Mouse (Mus musculus) gastrocnemius, adult 8-10 months (tissue): ENCODE measurements around the gene Tnfrsf8. TPM values are rescaled to one million over a fixed set of nuclear protein-coding genes. Genes with fewer than 3 reads are reported as not detected.

Source experiments
- DNase-seq, 2 experiments: peaks; one replicate each; pipeline ENCODE4 v3.0.0; 2022; ENCODE audit warnings: low spot score in 2 of 2
- total RNA-seq, 4 experiments: library from RNA; stranded (reverse); gene quantifications; 2 replicates each; pipeline ENCODE4 v1.2.4; 2022

Tnfrsf8 gene
- total RNA-seq, 4 experiments from 2014 or later: 0.09 to 0.11 TPM; not detected in 2

DNA sequence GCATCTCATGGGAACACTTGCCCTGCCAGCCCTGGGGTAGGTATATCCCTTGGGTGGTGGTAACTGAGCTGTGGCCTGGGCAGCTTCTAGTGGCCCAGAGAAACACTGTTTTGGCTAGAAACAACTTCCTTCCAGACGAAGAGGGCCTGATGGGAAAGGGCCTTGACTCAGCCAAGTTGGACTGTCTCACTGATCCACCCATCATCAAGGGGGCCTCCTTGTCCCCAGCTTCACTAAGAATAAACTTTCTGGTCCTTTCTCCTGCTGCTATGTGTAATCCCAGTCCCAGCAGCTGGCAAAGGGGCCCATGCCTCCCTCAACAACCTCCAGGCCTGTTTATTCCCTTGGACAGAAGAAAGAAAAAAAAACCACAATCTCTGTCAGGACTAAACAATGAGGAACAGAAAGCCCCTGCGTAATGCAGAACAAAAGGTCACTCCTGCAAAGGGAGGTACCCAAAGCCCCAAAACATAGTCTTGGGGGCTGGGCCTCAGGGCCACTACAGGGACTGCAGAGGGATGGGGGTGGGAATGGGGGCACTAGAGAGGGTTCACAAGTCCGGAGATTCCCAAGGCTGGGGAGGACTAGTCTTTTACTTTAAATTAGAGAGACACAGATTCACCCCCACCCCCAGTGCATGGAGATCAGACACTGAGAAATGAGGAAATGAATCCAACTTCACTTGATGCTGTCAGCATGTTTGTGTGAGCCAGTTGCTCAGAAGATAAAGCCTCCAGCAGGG is 81.3 kb downstream of the Tnfrsf8 start:
- peak; percentile 43 to 53 for DNase-seq

DNA sequence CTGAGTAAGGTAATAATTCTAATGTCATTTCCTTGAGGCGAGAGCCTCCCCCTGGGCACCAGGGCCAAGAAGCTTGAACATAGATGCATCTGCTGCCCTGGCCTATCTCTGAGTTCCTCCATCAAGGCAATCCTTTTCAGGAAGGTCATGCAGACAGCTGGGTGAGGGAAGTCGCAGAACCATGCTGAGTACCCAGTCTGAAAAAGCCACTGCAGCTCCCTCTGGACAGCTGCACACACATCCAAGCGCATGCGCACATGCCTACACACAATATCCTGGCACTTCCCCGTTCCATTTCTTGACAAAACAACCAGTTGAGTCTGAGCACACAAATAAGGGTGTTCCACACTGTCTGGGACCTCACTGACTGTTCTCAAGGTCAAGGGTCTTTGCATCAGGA is 83.2 kb downstream of the Tnfrsf8 start:
- no peak for DNase-seq

DNA sequence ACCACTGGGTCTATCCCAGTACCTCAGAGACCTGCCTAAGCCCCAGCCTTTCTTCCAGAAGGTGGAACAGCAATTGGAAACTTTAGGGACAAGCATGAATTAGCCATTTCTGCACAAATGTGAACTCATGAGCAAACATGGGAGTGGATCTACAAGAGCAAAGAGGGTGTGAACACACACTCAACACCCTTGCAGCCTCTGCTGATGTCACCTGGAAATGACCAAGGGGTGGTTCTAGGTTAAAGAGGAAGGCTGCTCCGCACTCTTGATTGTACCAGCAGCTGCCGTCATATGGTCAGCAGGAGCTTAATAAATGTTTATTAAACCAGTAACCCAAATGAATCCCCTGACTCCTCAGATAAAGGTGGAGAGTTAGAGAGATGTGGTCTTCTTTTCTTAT is 84.3 kb downstream of the Tnfrsf8 start:
- no peak for DNase-seq

DNA sequence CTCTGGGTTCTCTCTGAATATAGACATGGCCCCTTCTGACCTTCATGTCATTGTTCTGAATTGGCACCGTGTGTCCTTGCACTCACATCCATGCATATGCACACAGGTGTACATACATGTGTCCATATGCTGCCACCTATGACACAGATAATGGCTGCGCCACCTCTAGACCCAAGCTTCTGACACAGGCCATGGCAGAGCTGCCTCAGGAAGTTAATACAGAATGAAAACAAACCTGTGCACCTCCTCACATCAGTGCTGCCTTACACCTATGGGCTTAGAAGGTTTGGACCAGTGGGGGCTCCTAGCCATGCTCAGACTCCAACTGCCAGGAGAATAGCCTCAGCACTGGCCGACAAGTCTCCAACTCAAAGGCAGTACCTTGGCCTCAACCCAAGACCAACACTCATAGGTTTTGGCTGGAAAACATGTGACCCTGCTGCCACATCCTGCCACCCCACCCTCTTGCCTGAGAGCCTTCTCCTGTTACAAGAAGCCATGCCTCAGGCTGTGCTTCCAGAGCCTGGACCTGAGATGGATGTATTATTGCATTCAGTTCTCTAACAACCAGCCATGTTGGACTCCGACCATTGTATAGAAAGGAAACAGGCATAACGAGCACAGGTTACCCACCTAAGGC is 85.3 kb downstream of the Tnfrsf8 start:
- no peak for DNase-seq

DNA sequence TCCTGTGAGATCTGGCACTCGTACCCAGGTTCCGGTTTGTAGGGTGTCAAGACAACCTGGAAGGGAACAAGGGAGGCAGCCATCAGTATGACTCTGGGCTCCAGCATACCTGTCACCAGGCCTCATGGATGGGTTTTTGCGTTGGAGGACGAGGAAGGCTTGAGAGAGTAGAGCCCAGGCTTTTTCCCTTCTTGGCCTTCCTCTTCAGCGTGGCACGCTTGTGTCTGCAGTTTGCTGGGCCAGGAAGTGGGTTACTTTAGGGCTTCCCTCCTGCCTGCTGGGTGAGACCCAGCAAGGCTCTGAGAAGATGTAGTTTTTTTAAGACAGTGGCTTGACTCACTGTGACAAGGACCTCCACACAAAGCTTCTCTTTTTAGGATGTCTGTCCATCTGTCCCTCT is 85.9 kb downstream of the Tnfrsf8 start:
- DNase-seq: no peak

DNA sequence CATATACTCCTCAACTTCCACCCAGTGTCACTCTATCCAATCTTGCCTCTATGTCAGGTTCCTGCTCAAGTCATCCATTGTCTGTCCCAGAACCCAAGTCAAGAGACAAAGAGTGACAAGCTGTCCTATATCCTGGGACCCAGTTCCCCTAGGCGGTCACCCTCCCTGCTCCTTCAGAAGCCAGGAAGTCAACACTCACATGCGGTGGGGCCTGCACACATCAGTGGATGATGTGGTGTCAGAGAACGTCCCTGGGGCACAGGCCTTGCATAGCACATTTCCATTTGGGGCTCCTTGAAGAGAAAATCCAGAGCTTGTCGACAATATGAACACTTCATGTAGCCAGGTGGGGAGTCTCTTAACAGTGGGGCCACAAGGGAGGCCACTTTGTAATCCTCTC is 90.4 kb downstream of the Tnfrsf8 start:
- no peak for DNase-seq

DNA sequence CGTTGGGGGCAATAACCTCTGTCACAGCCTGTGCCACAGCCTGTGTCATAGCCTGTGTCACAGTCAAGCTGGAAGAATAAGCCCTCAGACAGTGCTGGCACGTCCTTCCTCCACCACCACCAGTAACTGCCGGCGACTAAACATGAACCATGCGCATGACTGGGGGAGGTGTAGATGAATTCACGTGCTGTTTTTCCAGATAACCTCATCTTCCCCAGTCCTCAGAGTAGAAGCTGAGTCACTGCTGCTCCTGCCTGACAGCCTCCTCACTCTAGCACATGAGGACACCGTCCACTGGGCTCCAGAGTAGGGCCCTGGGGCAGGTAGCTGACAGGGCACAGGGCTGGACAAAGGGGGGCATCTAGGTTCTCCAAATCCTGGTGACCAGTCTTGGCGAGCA is 92.9 kb downstream of the Tnfrsf8 start:
- DNase-seq: no peak

DNA sequence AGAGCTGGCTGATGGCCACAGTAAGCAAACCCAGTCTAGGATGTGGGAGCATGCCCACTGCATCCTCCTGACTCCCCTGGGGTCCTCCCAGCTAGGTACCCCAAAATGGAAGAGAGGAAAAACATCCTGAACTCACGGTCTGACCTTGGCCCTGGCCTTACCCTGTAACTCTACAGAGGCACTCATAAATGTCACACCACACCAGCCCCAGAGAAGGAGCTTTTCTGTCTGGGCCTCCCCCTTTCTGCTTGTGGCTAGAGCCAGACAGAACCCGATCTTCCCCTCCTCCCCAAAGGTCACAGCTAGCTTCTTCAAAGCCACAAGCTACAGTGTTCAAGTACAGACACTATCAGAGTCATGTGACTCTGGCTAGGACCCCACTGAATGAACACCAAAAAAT is 93.6 kb downstream of the Tnfrsf8 start:
- DNase-seq: no peak

DNA sequence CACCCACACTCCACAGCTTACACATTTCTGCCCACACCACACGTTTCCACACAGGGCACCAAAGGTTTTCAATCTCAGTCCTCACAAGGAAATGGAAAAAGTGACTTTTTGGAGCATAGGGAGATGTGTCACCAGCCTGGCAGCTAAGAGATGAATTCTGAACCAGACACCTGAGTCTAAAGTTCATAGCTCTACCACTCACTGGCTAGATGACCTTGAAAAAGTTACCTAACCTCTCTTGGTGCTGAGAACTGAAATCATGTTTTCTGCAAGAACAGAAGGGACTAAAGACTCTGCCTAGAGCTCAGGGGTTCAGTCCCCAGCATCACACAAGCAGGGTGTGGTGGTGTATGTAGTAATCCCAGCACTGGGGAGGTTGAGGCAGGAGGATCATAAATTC is 95.0 kb downstream of the Tnfrsf8 start:
- no peak for DNase-seq

DNA sequence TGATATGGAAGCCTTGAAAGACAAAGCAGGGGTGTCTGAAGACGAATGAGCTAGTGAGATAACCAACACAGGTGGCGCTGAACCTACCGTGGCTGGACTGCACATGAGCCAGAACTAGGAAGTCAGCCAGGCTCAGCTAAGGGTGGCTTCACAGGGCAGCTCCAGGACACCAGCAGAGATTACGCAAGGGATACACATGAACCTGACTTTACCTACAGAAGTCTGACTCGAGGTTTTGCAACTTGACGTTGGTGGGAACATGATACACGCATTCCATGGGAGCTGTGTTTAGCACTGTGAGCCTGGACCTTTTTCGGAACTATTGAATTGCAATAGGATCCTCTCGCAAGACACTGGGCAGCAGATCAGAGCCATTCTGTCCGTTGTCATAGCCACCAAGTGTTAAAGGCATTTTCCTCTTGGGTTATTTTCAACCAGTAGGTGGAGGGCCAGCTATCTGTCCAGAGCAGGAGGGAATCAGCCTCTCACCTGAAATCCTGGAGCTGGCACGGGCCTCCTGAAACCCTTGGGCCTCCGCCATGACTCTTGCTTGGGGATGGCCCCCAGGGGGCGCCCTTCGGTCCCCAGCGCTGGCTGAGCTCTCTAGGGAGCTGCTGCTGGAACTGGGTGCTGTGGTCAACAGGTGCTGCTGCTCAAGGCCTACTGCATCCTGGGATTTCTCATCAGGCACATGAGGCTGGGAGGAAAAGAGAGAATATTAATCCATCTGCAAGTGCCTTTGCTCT is 95.6 kb downstream of the Tnfrsf8 start:
- peak in 1 of 2 experiments; percentile 39 for DNase-seq

DNA sequence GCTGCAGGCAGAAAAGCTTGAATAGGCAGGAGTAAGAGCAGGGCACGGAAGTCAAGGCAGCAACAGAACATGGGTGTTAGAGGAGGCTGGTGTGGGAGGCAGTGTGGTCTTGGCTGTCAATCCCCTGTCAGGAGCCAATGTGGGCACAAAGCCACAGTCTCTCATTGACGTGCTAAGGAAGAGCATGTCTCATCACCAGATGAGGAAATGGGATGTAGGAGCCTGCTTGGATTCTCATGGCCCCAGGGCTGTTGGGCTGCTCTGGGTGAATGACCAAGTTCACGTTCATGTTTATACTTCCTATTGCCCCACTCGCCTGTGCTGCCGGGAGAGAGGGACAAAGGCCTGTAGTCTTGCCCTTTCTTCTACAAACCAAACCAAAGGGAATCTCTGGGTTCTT is 97.1 kb downstream of the Tnfrsf8 start:
- DNase-seq: no peak

Other genes with a start within 250 kb of the Tnfrsf8 start
- gene Vps13d, start 120.2 kb downstream of the Tnfrsf8 start, total RNA-seq: 10 to 100 TPM; 32.5 to 42.0 (median 36.7) TPM
- gene Tnfrsf1b, start 68.3 kb downstream of the Tnfrsf8 start, total RNA-seq: 1 to 10 TPM; 1.4 to 1.8 (median 1.6) TPM
- not detected for gene Zfp990, start 195.6 kb upstream of the Tnfrsf8 start, total RNA-seq